Mouse (Mus musculus): ENCODE data around the gene Cars.

DNA sequence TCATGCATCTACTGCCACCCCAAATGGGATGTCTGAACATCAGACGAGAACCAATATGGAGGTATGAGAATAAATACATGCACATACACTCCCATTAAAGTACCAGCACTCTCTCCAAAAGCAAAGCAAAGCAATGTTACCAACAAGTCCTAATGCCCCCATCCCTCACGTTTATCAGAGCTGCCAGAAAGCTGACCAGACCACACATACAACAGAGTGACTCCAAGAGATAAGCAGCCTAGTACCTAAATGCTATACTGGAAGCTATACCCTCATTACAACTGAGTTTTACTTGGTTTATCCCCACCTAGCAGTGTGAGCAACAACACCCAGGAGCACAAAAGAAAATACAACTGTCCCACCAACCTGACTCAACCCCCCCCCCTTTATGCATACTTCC, 66.6 kb downstream of the Cars start:
- TF ChIP-seq CTCF (IDR thresholded peaks at IDR 0.05; ENCODE audit: control insufficient read depth, insufficient read depth, insufficient replicate concordance, low read depth, low read length) (no peak), POLR2A (IDR thresholded peaks at IDR 0.05; ENCODE audit: control insufficient read depth, low read depth, low read length) (no peak)
